Mouse (Mus musculus) C2C12 (cell line): ENCODE measurements around the gene Mxd1.

Source experiments
- CEBPB ChIP-seq: IDR thresholded peaks from one replicate; pipeline ENCODE4 v1.6.1; 2011; ENCODE audit warnings: low read depth, mild to moderate bottlenecking, control low read depth, moderate library complexity
- CTCF ChIP-seq: IDR thresholded peaks from one replicate; pipeline ENCODE4 v1.5.1; 2011; ENCODE audit not compliant: control insufficient read depth, insufficient read depth, insufficient read length
- MAX ChIP-seq: IDR thresholded peaks from one replicate; pipeline ENCODE4 v1.6.1; 2011; ENCODE audit warnings: mild to moderate bottlenecking, control low read depth
- MYOD1 ChIP-seq: IDR thresholded peaks from one replicate; pipeline ENCODE4 v1.6.1; 2011; ENCODE audit warnings: low read depth; ENCODE audit not compliant: control insufficient read depth, insufficient read length
- MYOG ChIP-seq: IDR thresholded peaks from one replicate; pipeline ENCODE4 v1.6.1; 2011; ENCODE audit not compliant: control insufficient read depth, insufficient read length; ENCODE audit errors: extremely low read depth
- USF1 ChIP-seq: IDR thresholded peaks from one replicate; pipeline ENCODE4 v1.6.1; 2011; ENCODE audit warnings: low read depth, mild to moderate bottlenecking, control low read depth, moderate library complexity

GRCm38 (mm10) chr6:86640776-86641175, 28.2 kb downstream of the Mxd1 start:
- TF ChIP-seq MYOG, result no peak
- TF ChIP-seq CTCF, result no peak
- no peak for TF ChIP-seq MYOD1
- no peak for TF ChIP-seq MAX
- no peak for TF ChIP-seq USF1
- no peak for TF ChIP-seq CEBPB
